Mouse (Mus musculus) activated CD4-positive, CD25-positive, alpha-beta regulatory T cell, adult 9 weeks (primary cell): ENCODE measurements around the gene Mpp6. TPM values are rescaled to one million over a fixed set of nuclear protein-coding genes. Genes with fewer than 3 reads are reported as not detected.

Experiments
- polyA plus RNA-seq: library from polyadenylated mRNA; unstranded; fragments of 100-300 nt; shearing (Covaris generic); gene quantifications from one replicate; pipeline ENCODE4 v1.2.1, GENCODE M21; 2017

Gene Mpp6
- polyA plus RNA-seq, result 4.0 TPM

DNA sequence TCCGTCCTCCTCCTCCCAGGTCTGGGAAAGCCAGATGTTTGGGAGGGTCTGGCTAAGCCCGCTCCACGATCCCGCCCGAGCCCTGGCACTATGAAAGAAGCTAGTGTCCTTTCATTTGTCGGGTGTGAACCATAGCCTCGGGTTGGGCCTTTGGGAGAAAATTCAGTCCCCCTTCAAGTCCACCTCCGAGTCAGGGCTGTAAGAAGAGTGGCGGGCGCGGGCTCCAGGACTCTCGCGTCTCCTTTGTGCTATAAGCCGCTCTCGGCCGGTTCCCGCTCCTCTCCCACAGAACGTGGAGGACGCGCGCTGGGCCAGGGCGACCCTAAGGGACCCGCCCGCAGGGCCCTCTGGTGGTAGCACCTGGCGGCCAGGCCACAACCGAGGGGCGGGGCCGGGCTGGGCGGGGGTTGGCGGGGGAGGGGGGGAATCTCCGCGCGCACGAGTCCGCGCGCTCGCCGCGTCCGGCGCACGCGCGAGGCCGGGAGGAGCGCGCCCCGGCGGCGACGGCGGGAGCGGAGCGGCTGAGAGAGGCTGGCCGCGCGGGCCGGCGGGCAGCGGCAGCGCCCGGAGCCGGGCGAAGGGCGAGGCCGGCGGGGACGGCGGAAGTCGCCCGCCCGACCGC, at the start of gene Mpp6:
Gene Mpp6, plus strand, starts transcription at position 485 of the 622 bp plus-strand sequence.

Other genes starting within 250 kb of the Mpp6 start
- gene Gsdme, start 153.6 kb downstream of the Mpp6 start, polyA plus RNA-seq, result 3.2 TPM